Mouse (Mus musculus) midbrain, embryonic 13.5 days (tissue): ENCODE data around the gene G6pc2. TPM values are rescaled to one million over a fixed set of nuclear protein-coding genes. Genes with fewer than 3 reads are reported as not detected.

ENCODE experiments used
- ATAC-seq: fragments of 200-750 bp; cut with Nextera tagmentation; 2 replicates; pipeline ENCODE4 v1.8.0; 2017; ENCODE audit warnings: mild to moderate bottlenecking, moderate TSS enrichment, moderate library complexity
- H3K27ac ChIP-seq: fragments of 300-500 bp; sonication (generic); 2 replicates; pipeline ENCODE4 v1.5.1; 2015; ENCODE audit warnings: inconsistent platforms, mild to moderate bottlenecking, moderate library complexity
- H3K27me3 ChIP-seq: fragments of 300-500 bp; sonication (generic); 2 replicates; pipeline ENCODE4 v1.6.1; 2015; ENCODE audit warnings: mild to moderate bottlenecking, inconsistent platforms
- H3K36me3 ChIP-seq: fragments of 300-500 bp; sonication (generic); 2 replicates; pipeline ENCODE4 v1.6.1; 2015; ENCODE audit warnings: mild to moderate bottlenecking, inconsistent platforms
- H3K4me1 ChIP-seq: fragments of 300-500 bp; sonication (generic); replicated peaks from 2 replicates; pipeline ENCODE4 v1.6.1; 2015; ENCODE audit warnings: inconsistent platforms
- H3K4me2 ChIP-seq: fragments of 300-500 bp; sonication (generic); replicated peaks from 2 replicates; pipeline ENCODE4 v1.6.1; 2015; ENCODE audit warnings: moderate library complexity, mild to moderate bottlenecking, inconsistent platforms
- H3K4me3 ChIP-seq: fragments of 300-500 bp; sonication (generic); replicated peaks from 2 replicates; pipeline ENCODE4 v1.5.1; 2015; ENCODE audit warnings: mild to moderate bottlenecking, inconsistent platforms
- H3K9ac ChIP-seq: fragments of 300-500 bp; sonication (generic); replicated peaks from 2 replicates; pipeline ENCODE4 v1.6.1; 2015; ENCODE audit warnings: mild to moderate bottlenecking, inconsistent platforms
- H3K9me3 ChIP-seq: fragments of 300-500 bp; sonication (generic); 2 replicates; pipeline ENCODE4 v1.6.1; 2016; ENCODE audit warnings: mild to moderate bottlenecking, inconsistent platforms
- WGBS: fragments of 180-500 bp; shearing (Covaris S2); methylation state at CpG from one replicate; pipeline ENCODE4 v1.1.7; 2015; 5-methylcytosine and 5-hydroxymethylcytosine counted together
- polyA plus RNA-seq: library from polyadenylated mRNA; unstranded; fragments of >200 nt; fragmentation: Nextera tagmentation; extraction: Ambion mirVana; gene quantifications from 2 replicates; pipeline ENCODE4 v1.2.1, GENCODE M21; 2015

The G6pc2 gene
- polyA plus RNA-seq, 1 experiment from 2014 or later: not detected

GRCm38 (mm10) chr2:69209684-69210083 is 1.2 kb upstream of the G6pc2 start:
- no peak for ATAC-seq
- H3K4me1 ChIP-seq: peaks cover 11% of the 10 kb centered on the region
- no peaks in the 10 kb centered on the region for H3K27me3 ChIP-seq
- H3K4me3 ChIP-seq: no peak overlapping the region
- H3K9ac ChIP-seq: no peak overlapping the region
- H3K9me3 ChIP-seq: no peaks in the 10 kb centered on the region
- 91% methylated on average over 3 of the region's 3 CpGs for WGBS
- H3K36me3 ChIP-seq: no peaks in the 10 kb centered on the region
- H3K4me2 ChIP-seq: no peak overlapping the region
- H3K27ac ChIP-seq: no peak overlapping the region

DNA sequence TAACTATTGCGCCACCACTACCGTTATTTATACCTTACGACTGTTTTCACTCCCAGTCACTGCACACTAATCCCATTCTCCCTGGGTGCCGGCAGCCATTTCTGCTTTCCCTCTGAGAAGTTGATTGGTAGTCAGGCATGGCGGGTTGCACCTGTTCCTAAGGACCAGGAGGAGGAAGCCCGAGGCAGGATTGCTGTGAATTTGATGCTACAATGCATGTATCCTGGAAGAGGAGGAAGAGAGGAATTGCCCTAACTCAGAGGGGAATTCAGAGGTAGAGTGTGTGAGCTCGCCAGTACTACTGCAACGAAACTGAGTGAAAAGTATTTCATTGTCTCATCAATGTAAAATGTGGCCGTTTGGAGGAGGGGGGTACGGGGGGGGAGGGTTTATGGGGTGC is 1.8 kb downstream of the G6pc2 start:
- no peaks in the 10 kb centered on the region for H3K9me3 ChIP-seq
- no peaks in the 10 kb centered on the region for H3K27me3 ChIP-seq
- WGBS: 66% methylated on average over 10 of the region's 10 CpGs
- no peak overlapping the region for H3K27ac ChIP-seq
- H3K4me3 ChIP-seq: no peak overlapping the region
- no peaks in the 10 kb centered on the region for H3K4me1 ChIP-seq
- H3K4me2 ChIP-seq: no peak overlapping the region
- no peak for ATAC-seq
- no peak overlapping the region for H3K9ac ChIP-seq
- no peaks in the 10 kb centered on the region for H3K36me3 ChIP-seq

DNA sequence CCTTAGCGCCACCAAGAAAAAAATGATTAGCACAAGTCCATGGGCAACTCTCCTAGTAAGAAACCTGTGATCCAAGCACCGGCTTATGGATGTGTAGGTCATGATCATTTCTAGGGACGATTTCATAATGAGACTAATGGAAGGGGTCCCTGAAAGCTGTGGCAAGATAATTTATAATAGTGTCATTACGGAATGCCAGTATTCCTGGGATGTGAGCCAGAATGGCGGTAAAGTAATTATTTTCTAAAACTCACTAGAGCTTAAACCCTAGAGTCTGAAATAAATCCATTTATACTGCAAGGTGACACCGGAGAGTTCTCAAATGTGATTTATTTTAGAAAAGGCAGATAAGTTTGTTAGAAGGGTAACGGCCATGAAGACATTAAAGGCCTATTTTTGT is 4.4 kb downstream of the G6pc2 start:
- H3K4me2 ChIP-seq: no peak overlapping the region
- no peak overlapping the region for H3K9ac ChIP-seq
- no peak overlapping the region for H3K4me3 ChIP-seq
- H3K4me1 ChIP-seq: no peaks in the 10 kb centered on the region
- 83% methylated on average over 7 of the region's 7 CpGs for WGBS
- H3K27me3 ChIP-seq: no peaks in the 10 kb centered on the region
- no peaks in the 10 kb centered on the region for H3K36me3 ChIP-seq
- no peak overlapping the region for H3K27ac ChIP-seq
- no peaks in the 10 kb centered on the region for H3K9me3 ChIP-seq
- no peak for ATAC-seq

DNA sequence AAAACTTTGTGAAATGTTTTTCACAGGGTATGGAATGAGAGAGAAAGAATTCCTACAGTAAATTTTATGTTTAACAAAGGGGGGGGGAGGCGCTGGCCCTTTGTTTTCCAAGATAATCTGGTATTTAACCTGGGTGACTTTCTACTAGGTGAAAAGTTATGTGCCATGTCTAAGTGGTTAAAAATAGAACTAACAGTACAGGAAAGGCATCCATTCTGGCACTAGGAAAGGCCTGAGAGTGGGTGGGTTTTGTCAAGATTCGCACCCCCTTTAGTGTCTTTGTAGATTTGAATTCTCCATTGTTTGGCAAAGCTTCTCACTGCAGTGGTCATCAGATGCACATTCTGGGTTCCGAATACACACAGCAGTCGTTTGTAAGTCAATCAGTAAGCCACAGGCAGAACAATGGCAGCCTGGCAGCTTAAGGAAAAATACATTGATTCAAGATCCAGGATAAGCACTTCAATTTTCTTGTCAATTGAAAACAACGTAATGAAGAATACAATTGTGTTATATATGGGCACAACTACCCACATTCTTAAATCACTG is 11.1 kb downstream of the G6pc2 start:
- no peak for ATAC-seq
- Histone ChIP-seq H3K36me3 (no peaks in the 10 kb centered on the region), H3K27me3 (no peaks in the 10 kb centered on the region), H3K4me3 (no peak overlapping the region), H3K9ac (no peak overlapping the region), H3K4me2 (no peak overlapping the region), H3K9me3 (no peaks in the 10 kb centered on the region), H3K4me1 (no peaks in the 10 kb centered on the region), H3K27ac (no peak overlapping the region)
- 26% methylated on average over 5 of the region's 5 CpGs for WGBS

DNA sequence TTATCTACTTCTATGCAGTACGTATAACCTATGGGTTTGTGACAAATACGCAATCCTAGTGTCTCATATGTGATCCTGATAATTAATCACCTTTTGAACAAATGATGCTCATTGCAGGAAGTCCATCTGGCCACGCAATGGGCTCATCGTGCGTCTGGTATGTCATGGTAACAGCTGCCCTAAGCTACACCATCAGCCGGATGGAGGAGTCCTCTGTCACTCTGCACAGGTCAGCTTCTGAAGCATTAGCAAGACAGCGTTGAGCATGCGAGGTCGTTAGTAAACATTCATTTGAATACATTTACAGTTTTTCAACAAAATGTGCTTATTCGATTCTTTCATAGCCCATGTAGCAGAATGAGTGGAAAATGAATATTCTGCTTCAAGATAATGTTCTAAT is 11.9 kb downstream of the G6pc2 start:
- WGBS: 81% methylated on average over 10 of the region's 10 CpGs
- H3K27ac ChIP-seq: no peak overlapping the region
- no peak overlapping the region for H3K9ac ChIP-seq
- no peak overlapping the region for H3K4me2 ChIP-seq
- ATAC-seq: no peak
- H3K36me3 ChIP-seq: no peaks in the 10 kb centered on the region
- no peaks in the 10 kb centered on the region for H3K27me3 ChIP-seq
- H3K4me1 ChIP-seq: no peaks in the 10 kb centered on the region
- no peak overlapping the region for H3K4me3 ChIP-seq
- no peaks in the 10 kb centered on the region for H3K9me3 ChIP-seq

DNA sequence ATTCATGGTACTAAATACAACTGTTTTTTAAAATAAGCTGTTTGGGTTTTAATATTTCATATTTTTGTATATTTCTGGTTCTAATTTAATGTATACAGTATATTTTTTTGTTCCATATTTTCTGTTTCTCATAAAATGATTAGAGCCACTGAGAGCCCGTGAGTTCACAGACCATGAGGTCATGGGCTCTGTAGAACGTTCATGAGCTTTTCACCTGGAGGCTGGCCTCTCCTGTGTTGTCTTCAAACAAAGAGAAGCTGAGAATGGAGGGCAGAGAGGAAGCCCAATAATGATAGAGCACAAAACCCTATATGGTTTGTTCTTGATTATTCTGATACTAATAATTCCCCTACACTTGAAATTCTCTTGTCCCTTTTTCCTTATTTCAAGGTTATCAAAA is 13.9 kb downstream of the G6pc2 start:
- Histone ChIP-seq H3K36me3 (no peaks in the 10 kb centered on the region), H3K4me1 (no peaks in the 10 kb centered on the region), H3K9ac (no peak overlapping the region), H3K9me3 (no peaks in the 10 kb centered on the region), H3K4me3 (no peak overlapping the region), H3K4me2 (no peak overlapping the region), H3K27ac (no peak overlapping the region), H3K27me3 (no peaks in the 10 kb centered on the region)
- WGBS: 61% methylated on average over 2 of the region's 2 CpGs
- ATAC-seq: no peak

DNA sequence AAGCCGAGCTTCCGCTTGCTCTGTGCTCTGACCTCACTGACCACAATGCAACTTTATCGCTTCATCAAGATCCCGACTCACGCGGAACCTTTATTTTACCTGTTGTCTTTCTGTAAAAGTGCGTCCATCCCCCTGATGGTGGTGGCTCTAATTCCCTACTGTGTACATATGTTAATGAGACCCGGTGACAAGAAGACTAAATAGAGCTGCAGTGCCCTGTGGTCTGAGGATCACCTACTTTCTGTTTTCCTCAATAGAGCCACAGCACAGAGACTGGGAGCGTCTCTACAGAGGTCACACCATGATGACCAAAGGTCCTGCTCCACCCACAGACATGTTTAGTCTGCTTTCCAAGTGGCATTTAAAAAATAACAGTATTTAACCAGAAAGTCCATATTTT is 16.0 kb downstream of the G6pc2 start:
- H3K27me3 ChIP-seq: no peaks in the 10 kb centered on the region
- no peak overlapping the region for H3K4me2 ChIP-seq
- ATAC-seq: no peak
- H3K4me3 ChIP-seq: no peak overlapping the region
- no peak overlapping the region for H3K27ac ChIP-seq
- H3K4me1 ChIP-seq: no peaks in the 10 kb centered on the region
- 87% methylated on average over 9 of the region's 9 CpGs for WGBS
- H3K36me3 ChIP-seq: no peaks in the 10 kb centered on the region
- H3K9ac ChIP-seq: no peak overlapping the region
- no peaks in the 10 kb centered on the region for H3K9me3 ChIP-seq

GRCm38 (mm10) chr2:69228635-69229034 is 17.8 kb downstream of the G6pc2 start:
- Histone ChIP-seq H3K9ac (no peak overlapping the region), H3K4me1 (no peaks in the 10 kb centered on the region), H3K4me3 (no peak overlapping the region), H3K9me3 (no peaks in the 10 kb centered on the region), H3K36me3 (no peaks in the 10 kb centered on the region), H3K27me3 (no peaks in the 10 kb centered on the region), H3K27ac (0 out of 2 replicates have a peak overlapping the region, but pooled peaks have one; percentile 0), H3K4me2 (no peak overlapping the region)
- ATAC-seq: no peak
- 72% methylated on average over 6 of the region's 6 CpGs for WGBS

- no peak for ATAC-seq
- H3K4me2 ChIP-seq: no peak overlapping the region
- no peak overlapping the region for H3K9ac ChIP-seq
- no peak overlapping the region for H3K4me3 ChIP-seq
- no peaks in the 10 kb centered on the region for H3K27me3 ChIP-seq
- no peaks in the 10 kb centered on the region for H3K9me3 ChIP-seq
- no peaks in the 10 kb centered on the region for H3K4me1 ChIP-seq
- no peak overlapping the region for H3K27ac ChIP-seq
- H3K36me3 ChIP-seq: no peaks in the 10 kb centered on the region
- WGBS: 90% methylated on average over 2 of the region's 2 CpGs
Measured at GRCm38 (mm10) chr2:69230137-69230536, 19.3 kb downstream of the G6pc2 start.

DNA sequence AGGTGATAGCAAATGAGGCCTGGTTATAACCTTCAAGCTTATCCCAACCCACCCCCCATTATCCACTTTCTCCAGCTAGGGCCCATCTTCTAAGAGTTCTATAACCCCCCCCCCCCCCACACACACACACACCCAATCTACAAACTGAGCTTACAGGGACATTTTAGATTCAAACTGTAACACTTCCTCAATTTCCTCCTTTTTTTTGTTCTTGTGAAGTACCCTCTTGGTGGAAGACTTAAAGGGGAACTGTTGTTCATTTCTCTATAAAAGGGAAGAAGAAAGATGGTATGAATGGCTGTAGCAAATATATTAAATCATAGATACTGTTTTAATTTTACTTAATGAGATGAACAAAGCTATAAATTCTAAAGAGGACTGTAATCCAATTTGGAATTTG is 21.2 kb downstream of the G6pc2 start:
- no peak for ATAC-seq
- Histone ChIP-seq H3K4me3 (no peak overlapping the region), H3K4me2 (no peak overlapping the region), H3K27me3 (no peaks in the 10 kb centered on the region), H3K27ac (no peak overlapping the region), H3K9me3 (no peaks in the 10 kb centered on the region), H3K36me3 (no peaks in the 10 kb centered on the region), H3K4me1 (no peaks in the 10 kb centered on the region), H3K9ac (no peak overlapping the region)

GRCm38 (mm10) chr2:69234976-69235678 is 24.3 kb downstream of the G6pc2 start:
- no peak overlapping the region for H3K4me2 ChIP-seq
- no peaks in the 10 kb centered on the region for H3K4me1 ChIP-seq
- H3K4me3 ChIP-seq: no peak overlapping the region
- WGBS: 47% methylated on average over 5 of the region's 5 CpGs
- no peaks in the 10 kb centered on the region for H3K9me3 ChIP-seq
- no peaks in the 10 kb centered on the region for H3K27me3 ChIP-seq
- no peaks in the 10 kb centered on the region for H3K36me3 ChIP-seq
- peak; percentile 66 for ATAC-seq
- H3K27ac ChIP-seq: no peak overlapping the region
- H3K9ac ChIP-seq: no peak overlapping the region

- no peaks in the 10 kb centered on the region for H3K4me1 ChIP-seq
- no peak overlapping the region for H3K27ac ChIP-seq
- H3K9ac ChIP-seq: no peak overlapping the region
- no peak overlapping the region for H3K4me3 ChIP-seq
- ATAC-seq: no peak
- H3K27me3 ChIP-seq: no peaks in the 10 kb centered on the region
- WGBS: 90% methylated on average over 9 of the region's 9 CpGs
- H3K4me2 ChIP-seq: no peak overlapping the region
- no peaks in the 10 kb centered on the region for H3K36me3 ChIP-seq
- H3K9me3 ChIP-seq: no peaks in the 10 kb centered on the region
Measured at GRCm38 (mm10) chr2:69239315-69239714, 28.4 kb downstream of the G6pc2 start.

DNA sequence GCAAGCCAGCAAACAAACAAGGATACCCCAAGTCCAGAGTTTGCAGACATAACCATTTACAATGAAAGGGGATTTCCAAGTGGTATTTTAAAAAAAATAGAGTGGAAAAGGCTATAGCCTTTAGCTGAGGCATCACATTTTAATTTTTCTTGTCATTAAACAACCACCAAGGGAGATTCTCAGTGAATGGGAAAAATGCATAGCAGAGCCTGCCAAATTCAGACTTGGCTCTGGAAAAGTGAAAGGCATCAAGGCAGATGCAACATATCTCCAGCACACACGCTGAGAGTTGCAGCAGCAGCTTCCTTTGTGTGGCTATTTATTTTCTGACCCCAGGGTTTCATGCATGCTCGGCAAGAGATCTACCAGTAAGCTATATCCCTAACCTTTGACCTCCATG is 34.1 kb downstream of the G6pc2 start:
- H3K4me3 ChIP-seq: no peak overlapping the region
- H3K27me3 ChIP-seq: no peaks in the 10 kb centered on the region
- ATAC-seq: no peak
- H3K9ac ChIP-seq: no peak overlapping the region
- H3K4me1 ChIP-seq: no peaks in the 10 kb centered on the region
- H3K27ac ChIP-seq: no peak overlapping the region
- H3K36me3 ChIP-seq: no peaks in the 10 kb centered on the region
- WGBS: 26% methylated on average over 2 of the region's 2 CpGs
- no peak overlapping the region for H3K4me2 ChIP-seq
- no peaks in the 10 kb centered on the region for H3K9me3 ChIP-seq
